Mouse (Mus musculus) megakaryocyte, embryonic 14.5 days (primary cell): Measurements from ENCODE around the gene Ttc3. TPM values are rescaled to one million over a fixed set of nuclear protein-coding genes. Genes with fewer than 3 reads are reported as not detected.
A peak's percentile ranks its signal among the peaks of the same experiment; 100 is the strongest.

Experiments
- H3K27me3 ChIP-seq: replicated peaks from 2 replicates; pipeline ENCODE3; 2012; ENCODE audit warnings: inconsistent platforms
- H3K36me3 ChIP-seq: replicated peaks from 2 replicates; pipeline ENCODE3; 2012; ENCODE audit warnings: low read length, inconsistent platforms, mixed read lengths
- H3K4me1 ChIP-seq: 2 replicates; pipeline ENCODE4 v1.6.1; 2012; ENCODE audit warnings: inconsistent platforms
- H3K4me3 ChIP-seq: replicated peaks from 2 replicates; pipeline ENCODE3; 2012; ENCODE audit warnings: moderate library complexity, mild to moderate bottlenecking, inconsistent platforms
- H3K9me3 ChIP-seq: 2 replicates; pipeline ENCODE4 v1.6.1; 2012; ENCODE audit warnings: inconsistent platforms
- FLI1 ChIP-seq: IDR thresholded peaks from 2 replicates; pipeline ENCODE4 v1.6.1; 2012; ENCODE audit warnings: low read length, inconsistent platforms, mixed read lengths
- GATA1 ChIP-seq: IDR thresholded peaks from 3 replicates; pipeline ENCODE4 v1.6.1; 2012; ENCODE audit warnings: mixed read lengths, low read length, inconsistent platforms, borderline replicate concordance
- polyA plus RNA-seq: library from polyadenylated mRNA; stranded (reverse); fragments of >175 nt; gene quantifications from 2 replicates; pipeline ENCODE4 v1.2.3, GENCODE M21; 2012; ENCODE audit warnings: low replicate concordance; ENCODE audit not compliant: insufficient read depth

The Ttc3 gene
- polyA plus RNA-seq, 1 experiment = 2.1 TPM

DNA sequence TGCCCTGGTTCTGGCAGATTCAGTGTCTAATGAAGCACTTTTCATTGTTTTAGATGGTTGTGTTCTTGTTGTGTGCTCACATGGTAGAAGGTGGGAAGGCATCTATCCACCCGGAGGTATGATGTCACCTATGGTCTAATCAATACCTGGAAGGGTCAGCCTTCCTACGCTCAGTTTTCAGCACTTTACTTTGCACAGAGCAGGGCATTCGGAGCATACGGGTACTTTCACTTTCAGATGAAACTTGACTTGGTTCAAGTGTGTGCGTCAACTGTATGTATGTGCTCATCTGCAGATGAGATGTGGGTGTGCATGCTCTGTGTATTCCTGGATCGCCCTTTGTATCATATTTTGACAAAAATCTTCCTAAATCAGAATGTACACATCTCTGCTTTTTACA, 43.7 kb downstream of the Ttc3 start:
- Histone ChIP-seq H3K27me3 (no peaks in the 10 kb centered on the region), H3K4me3 (no peak overlapping the region), H3K4me1 (peaks cover 31% of the 10 kb centered on the region), H3K9me3 (no peaks in the 10 kb centered on the region), H3K36me3 (peaks cover 93% of the 10 kb centered on the region)
- TF ChIP-seq FLI1 = no peak
- no peak for TF ChIP-seq GATA1

DNA sequence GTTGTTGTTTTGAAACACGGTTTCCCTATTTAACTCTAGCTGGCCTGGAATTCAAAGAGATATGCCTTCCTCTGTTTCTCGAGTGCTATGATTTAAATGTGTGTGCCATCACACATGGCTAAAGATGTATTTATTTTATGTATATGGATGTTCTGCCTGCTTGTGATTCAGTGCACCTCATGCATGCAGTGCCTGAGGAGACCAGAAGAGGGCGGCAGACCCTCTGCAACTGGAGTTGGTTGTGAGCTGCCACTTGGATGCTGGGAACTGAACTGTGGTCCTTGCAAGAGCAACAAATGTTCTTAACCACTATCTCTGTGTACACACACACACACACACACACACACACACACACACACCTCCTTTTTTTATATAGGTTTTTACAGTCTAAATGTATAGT, 50.1 kb downstream of the Ttc3 start:
- Histone ChIP-seq H3K27me3 (no peaks in the 10 kb centered on the region), H3K4me3 (no peak overlapping the region), H3K4me1 (peaks cover 10% of the 10 kb centered on the region), H3K36me3 (peaks cover 94% of the 10 kb centered on the region), H3K9me3 (peaks cover 5% of the 10 kb centered on the region; the same call in 1 of the 2 replicates)
- TF ChIP-seq GATA1 (no peak), FLI1 (no peak)

DNA sequence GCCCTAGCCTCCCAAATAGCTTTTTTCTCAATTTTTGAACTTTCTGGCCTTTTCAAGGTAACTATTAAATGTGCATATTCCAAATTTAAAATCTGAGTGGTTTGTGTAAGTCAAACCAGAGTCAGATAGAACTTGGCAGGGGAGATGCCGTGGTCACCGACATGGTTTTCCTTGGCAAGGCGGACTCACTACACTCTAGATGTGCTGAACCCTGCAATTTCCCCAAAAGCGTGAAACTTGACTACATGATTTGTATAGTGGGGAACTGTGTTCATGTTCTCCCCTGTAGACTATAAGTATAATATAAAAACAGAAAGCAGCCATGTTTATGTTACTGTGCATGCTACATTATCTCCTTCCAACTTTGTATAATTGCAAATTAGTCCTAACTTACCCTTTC, 58.5 kb downstream of the Ttc3 start:
- peaks cover 19% of the 10 kb centered on the region for H3K4me1 ChIP-seq
- TF ChIP-seq FLI1 = no peak
- no peak for TF ChIP-seq GATA1
- no peaks in the 10 kb centered on the region for H3K9me3 ChIP-seq
- no peaks in the 10 kb centered on the region for H3K27me3 ChIP-seq
- H3K4me3 ChIP-seq = no peak overlapping the region
- peaks cover 95% of the 10 kb centered on the region for H3K36me3 ChIP-seq

DNA sequence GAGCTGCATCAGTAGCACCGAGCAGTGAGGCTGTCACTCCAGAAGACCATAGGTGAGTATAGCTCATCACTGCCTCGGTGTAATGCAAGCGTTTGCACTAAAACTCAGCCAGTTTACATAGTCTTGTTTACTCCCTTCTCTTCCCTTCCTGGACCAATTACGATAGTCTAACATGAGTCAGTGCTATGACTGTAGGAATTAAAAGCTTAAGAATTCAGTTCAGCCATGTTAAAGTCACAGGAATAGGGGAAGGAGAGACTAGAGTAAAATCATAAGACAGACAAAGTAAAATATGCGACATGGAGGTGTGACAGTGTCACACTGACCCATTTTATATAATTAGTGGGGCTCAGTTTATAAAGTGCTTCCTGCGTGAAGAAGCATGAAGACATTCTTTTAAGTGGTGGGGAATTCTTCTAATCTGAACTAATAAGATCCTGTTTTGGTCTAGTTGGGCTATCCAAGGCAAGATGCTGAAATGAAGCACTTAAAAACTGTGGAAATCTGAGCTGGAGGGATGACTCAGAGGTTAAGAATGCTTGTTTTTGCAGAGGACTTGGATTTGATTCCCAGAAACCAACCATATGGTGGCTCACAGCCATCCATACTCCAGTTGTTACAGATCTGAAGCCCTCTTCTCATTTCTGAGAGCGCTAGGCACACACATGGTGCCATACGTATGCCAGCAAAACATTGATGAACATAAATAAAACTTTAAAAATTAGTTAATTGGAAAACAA, 65.2 kb downstream of the Ttc3 start:
- H3K36me3 ChIP-seq = peaks cover 93% of the 10 kb centered on the region
- no peak for TF ChIP-seq GATA1
- TF ChIP-seq FLI1 = no peak

DNA sequence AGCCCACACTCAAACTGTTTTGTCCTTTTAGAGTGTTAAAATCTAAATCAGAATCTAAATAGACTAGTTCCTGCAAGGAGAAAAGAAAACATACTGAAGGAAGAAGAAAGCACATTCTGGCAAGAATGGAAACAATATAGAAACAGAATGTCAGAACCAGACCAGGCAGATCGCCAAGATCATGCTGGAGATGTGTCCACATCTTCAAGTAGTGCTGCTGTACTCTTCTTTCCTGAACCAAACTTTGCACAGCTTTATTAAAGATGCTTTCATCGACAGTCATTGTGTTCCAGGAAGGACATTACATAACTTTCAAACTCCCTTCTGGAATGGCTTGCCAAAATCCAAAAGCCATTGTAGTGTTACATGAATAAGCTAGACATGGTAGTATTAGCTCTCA, 66.4 kb downstream of the Ttc3 start:
- TF ChIP-seq FLI1 (no peak), GATA1 (no peak)
- no peaks in the 10 kb centered on the region for H3K4me1 ChIP-seq
- peaks cover 93% of the 10 kb centered on the region for H3K36me3 ChIP-seq
- no peak overlapping the region for H3K4me3 ChIP-seq
- H3K9me3 ChIP-seq = no peaks in the 10 kb centered on the region
- H3K27me3 ChIP-seq = no peaks in the 10 kb centered on the region

More for the DNA sequence above, 65.2 kb downstream of the Ttc3 start:
- H3K9me3 ChIP-seq = no peaks in the 10 kb centered on the region
- no peaks in the 10 kb centered on the region for H3K4me1 ChIP-seq
- no peaks in the 10 kb centered on the region for H3K27me3 ChIP-seq
- H3K4me3 ChIP-seq = no peak overlapping the region

DNA sequence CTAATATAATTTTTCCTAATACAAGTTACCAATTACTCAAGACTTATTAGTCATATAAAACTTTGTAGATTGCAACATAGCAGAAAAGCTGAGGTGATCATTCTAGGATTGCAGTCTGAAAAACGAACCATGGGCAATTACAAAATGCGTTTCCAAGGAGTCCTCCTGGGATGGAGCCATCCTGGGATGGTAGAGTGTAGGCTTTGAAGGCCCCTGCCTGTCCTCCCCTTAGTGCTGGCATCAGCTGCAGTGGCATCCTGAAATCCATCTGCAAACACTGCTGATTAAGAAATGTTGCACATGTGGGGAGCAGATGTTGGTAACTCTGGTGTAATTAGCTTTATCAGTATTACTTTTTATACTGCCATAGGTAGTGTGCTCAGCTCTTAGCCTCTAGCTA, 70.9 kb downstream of the Ttc3 start:
- TF ChIP-seq GATA1 = no peak
- TF ChIP-seq FLI1 = no peak
- Histone ChIP-seq H3K27me3 (no peaks in the 10 kb centered on the region), H3K4me3 (no peak overlapping the region), H3K4me1 (no peaks in the 10 kb centered on the region), H3K9me3 (no peaks in the 10 kb centered on the region), H3K36me3 (peaks cover 93% of the 10 kb centered on the region)

DNA sequence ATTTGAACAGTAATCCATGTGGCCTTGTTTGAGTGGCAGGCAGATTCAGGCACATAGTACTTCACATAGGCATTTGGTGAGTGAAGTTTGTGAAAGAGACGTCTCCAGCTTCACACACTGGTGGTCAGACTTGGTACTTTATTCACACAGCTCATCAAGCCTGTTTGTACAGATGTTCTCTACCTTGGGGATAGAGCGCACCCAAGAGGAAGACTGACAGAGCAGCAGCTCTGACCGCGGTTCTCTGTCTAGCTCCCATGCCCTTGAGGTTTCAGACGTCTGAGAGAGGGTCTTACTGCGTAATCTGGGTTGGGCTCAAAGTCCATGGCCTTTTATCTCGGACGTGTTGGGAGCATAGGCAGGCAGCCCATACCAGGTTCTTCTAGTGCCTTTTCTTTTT, 78.7 kb downstream of the Ttc3 start:
- Histone ChIP-seq H3K36me3 (peaks cover 97% of the 10 kb centered on the region), H3K27me3 (no peaks in the 10 kb centered on the region)

DNA sequence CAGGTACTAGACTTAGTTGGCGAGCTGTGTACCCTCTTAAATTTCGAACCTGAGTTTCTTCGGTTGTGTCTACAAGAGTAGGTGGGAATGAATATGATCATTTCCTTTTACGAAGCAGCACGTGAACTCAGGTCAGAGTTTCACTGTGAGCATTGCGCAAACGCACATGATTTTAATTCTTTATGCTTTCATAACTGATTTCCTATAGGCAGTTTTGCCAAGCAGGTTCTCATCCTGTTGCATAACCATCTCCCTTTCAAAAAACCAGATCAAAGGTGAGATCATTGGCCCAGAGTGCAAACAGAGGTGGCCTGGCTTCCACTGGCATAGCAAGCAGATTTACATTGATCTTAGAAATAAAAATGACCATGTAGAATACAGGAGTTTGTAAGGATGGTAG, 79.2 kb downstream of the Ttc3 start:
- H3K36me3 ChIP-seq = peaks cover 99% of the 10 kb centered on the region
- no peak overlapping the region for H3K4me3 ChIP-seq
- H3K9me3 ChIP-seq = no peaks in the 10 kb centered on the region
- peaks cover 14% of the 10 kb centered on the region; the same call in 1 of the 2 replicates for H3K4me1 ChIP-seq
- TF ChIP-seq GATA1 (no peak), FLI1 (no peak)
- H3K27me3 ChIP-seq = no peaks in the 10 kb centered on the region

More for the DNA sequence above, 78.7 kb downstream of the Ttc3 start:
- H3K4me1 ChIP-seq = peaks cover 14% of the 10 kb centered on the region; the same call in 1 of the 2 replicates
- no peaks in the 10 kb centered on the region for H3K9me3 ChIP-seq
- TF ChIP-seq FLI1 (no peak), GATA1 (no peak)
- H3K4me3 ChIP-seq = no peak overlapping the region

DNA sequence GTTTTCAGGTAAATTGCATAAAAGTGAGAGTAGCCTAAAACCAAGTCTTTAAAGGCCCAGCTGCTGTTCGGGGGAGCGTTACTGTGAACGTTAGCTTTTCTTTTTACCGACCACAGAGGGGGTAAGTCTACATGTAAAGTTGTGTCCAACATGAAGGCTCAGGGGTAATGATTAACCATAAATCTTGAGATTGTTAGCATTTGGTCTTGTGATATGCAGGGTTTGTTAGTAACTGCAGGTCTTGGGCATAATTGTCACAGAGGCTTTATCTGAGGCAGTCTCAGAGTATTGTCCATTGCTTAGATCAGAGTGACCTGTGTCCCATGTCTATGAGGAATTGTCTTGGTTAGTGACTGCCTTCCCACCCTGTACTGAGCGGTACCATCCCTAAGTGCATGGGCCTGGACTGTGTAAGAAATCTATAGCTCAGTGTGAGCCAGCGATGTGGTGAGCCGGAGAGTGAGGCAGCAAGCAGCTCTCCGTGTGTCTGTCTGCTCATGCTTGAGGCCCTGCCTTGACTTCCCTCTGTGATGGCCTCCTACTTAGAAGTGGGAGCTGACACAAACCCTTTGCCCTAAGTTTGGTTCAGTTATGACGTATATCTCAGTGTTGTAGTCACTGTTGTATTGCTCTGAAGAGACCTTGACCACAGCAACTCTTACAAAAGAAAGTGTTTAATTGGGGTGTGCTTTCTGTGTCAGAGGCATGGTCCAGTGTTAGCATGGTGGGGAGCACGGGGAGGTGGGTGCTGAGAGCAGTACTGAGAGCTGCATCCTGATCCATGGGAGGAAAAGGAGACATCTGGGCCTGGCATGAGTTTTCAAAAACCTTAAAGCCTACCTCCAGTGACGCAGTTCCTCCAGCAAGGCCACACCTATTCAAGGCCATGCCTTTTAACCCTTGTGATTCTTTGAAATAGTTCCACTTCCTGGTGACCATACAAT, 81.4 kb downstream of the Ttc3 start:
- TF ChIP-seq FLI1 = no peak
- TF ChIP-seq GATA1 = no peak
- peak overlapping the region; percentile 6 for H3K4me3 ChIP-seq
- H3K27me3 ChIP-seq = no peaks in the 10 kb centered on the region
- peaks cover 14% of the 10 kb centered on the region; the same call in 1 of the 2 replicates for H3K4me1 ChIP-seq
- H3K36me3 ChIP-seq = peaks cover 99% of the 10 kb centered on the region
- H3K9me3 ChIP-seq = no peaks in the 10 kb centered on the region

DNA sequence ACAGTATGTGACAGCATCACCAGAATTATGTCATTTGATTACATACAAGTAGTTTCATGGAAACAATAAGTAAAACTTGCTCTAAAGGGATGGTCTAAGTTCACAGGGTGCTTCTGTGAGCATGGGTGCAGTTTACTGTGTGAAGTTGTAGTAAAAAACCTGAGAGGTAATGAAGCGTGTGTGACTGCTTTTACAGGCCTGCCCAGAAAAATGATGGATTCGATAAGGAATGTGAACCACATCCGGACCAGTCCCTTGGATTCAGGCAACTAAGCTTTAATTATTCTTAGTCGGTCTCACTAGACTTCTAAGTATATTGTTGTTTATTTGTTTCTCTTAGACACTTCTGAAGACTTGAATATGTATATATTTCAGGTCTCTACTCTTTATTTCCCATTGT, 82.3 kb downstream of the Ttc3 start:
- H3K36me3 ChIP-seq = peaks cover 99% of the 10 kb centered on the region
- H3K9me3 ChIP-seq = no peaks in the 10 kb centered on the region
- H3K27me3 ChIP-seq = no peaks in the 10 kb centered on the region
- TF ChIP-seq GATA1 (no peak), FLI1 (no peak)
- peaks cover 10% of the 10 kb centered on the region for H3K4me1 ChIP-seq
- no peak overlapping the region for H3K4me3 ChIP-seq
